Mouse (Mus musculus): ENCODE results near the gene Olfml2b. TPM values are rescaled to one million over a fixed set of nuclear protein-coding genes. Genes with fewer than 3 reads are reported as not detected.

Olfml2b gene
- polyA plus RNA-seq (2014; fragmentation: Nextera tagmentation; extraction: Ambion mirVana): 5.1 and 5.8 TPM in 2 replicates

- H3K27ac ChIP-seq (ENCODE audit: low read depth, low read length): no peak within 1 kb of the TSS
- 15% methylated on average over 51 of the region's 51 CpGs for WGBS
- peak within 1 kb of the TSS; percentile 38 for H3K4me3 ChIP-seq (ENCODE audit: low read depth, low read length)
- ATAC-seq (ENCODE audit: low FRiP score): peak; percentile 99
- no peaks in the 10 kb centered on the region for H3K9me3 ChIP-seq (ENCODE audit: control insufficient read depth, low read length)
- peak within 1 kb of the TSS; percentile 59 for H3K4me2 ChIP-seq
- peak within 1 kb of the TSS; percentile 65 for H3K9ac ChIP-seq (ENCODE audit: low read length)
- H3K36me3 ChIP-seq (ENCODE audit: control insufficient read depth, insufficient read depth, low read length): no peaks in the 10 kb centered on the region
- no peaks in the 10 kb centered on the region; the same call in 1 of the 2 replicates for H3K27me3 ChIP-seq (ENCODE audit: control insufficient read depth, insufficient read depth, low read length)
- H3K4me1 ChIP-seq (ENCODE audit: control insufficient read depth, insufficient read depth, low read length): no peaks in the 10 kb centered on the region
- peak; percentile 96 for DNase-seq (ENCODE audit: low spot score, missing footprints)
These were observed at the start of gene Olfml2b for GRCm38 (mm10) chr1:170644255-170645205. Gene Olfml2b, plus strand, starts transcription at chr1:170644532.

GRCm38 (mm10) chr1:170594575-170594974 lies 49.8 kb upstream of the Olfml2b start:
- Histone ChIP-seq H3K4me3 (ENCODE audit: low read depth, low read length) (no peak overlapping the region), H3K27me3 (ENCODE audit: control insufficient read depth, insufficient read depth, low read length) (peaks cover 3% of the 10 kb centered on the region; the same call in 1 of the 2 replicates), H3K36me3 (ENCODE audit: control insufficient read depth, insufficient read depth, low read length) (no peaks in the 10 kb centered on the region), H3K9me3 (ENCODE audit: control insufficient read depth, low read length) (no peaks in the 10 kb centered on the region), H3K27ac (ENCODE audit: low read depth, low read length) (no peak overlapping the region), H3K4me2 (no peak overlapping the region), H3K4me1 (ENCODE audit: control insufficient read depth, insufficient read depth, low read length) (no peaks in the 10 kb centered on the region), H3K9ac (ENCODE audit: low read length) (no peak overlapping the region)
- 92% methylated on average over 7 of the region's 7 CpGs for WGBS
- no peak for ATAC-seq (ENCODE audit: low FRiP score)
- no peak for DNase-seq (ENCODE audit: low spot score, missing footprints)

- WGBS: 76% methylated on average over 21 of the region's 21 CpGs
- Histone ChIP-seq H3K36me3 (ENCODE audit: control insufficient read depth, insufficient read depth, low read length) (no peaks in the 10 kb centered on the region), H3K9ac (ENCODE audit: low read length) (no peak overlapping the region), H3K9me3 (ENCODE audit: control insufficient read depth, low read length) (no peaks in the 10 kb centered on the region), H3K4me2 (no peak overlapping the region), H3K4me1 (ENCODE audit: control insufficient read depth, insufficient read depth, low read length) (no peaks in the 10 kb centered on the region), H3K27me3 (ENCODE audit: control insufficient read depth, insufficient read depth, low read length) (no peaks in the 10 kb centered on the region), H3K4me3 (ENCODE audit: low read depth, low read length) (no peak overlapping the region), H3K27ac (ENCODE audit: low read depth, low read length) (no peak overlapping the region)
- no peak for ATAC-seq (ENCODE audit: low FRiP score)
- no peak for DNase-seq (ENCODE audit: low spot score, missing footprints)
These were observed 38.9 kb upstream of the Olfml2b start for GRCm38 (mm10) chr1:170605228-170606001.

DNA sequence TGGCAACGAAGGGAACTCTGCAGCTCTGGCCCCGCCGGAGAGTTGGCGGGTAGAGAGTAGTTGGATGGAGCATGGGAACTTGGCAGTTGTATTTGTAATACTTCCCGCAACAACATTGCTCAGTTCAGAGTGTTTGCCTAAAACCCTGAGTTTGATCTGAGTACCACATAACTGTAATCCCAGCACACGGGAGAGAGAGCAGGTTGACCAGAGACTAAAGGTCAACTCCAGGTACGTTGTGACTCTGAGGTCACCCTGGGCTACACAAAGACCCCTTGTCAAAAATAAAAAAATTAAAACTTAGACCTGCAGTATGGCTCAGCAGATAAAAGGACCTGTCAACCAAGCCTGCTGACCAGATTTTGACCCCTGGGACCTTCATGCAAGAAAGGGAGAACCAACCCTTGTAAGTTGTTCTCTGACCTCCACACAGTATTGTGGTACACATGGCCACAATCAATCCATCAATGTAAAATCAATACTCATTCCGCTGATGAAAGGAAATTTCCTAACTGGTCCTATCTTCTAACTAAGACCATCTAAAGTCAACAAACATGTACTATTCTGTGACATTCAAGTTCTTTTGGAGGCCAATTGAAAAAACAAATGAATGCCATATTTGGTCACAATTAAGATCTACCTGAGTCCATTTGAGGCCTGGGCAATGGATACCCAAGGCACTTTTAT lies 37.0 kb upstream of the Olfml2b start:
- H3K4me3 ChIP-seq (ENCODE audit: low read depth, low read length): no peak overlapping the region
- H3K9me3 ChIP-seq (ENCODE audit: control insufficient read depth, low read length): no peaks in the 10 kb centered on the region
- ATAC-seq (ENCODE audit: low FRiP score) (no peak), DNase-seq (ENCODE audit: low spot score, missing footprints) (peak; percentile 44)
- no peak overlapping the region for H3K4me2 ChIP-seq
- H3K4me1 ChIP-seq (ENCODE audit: control insufficient read depth, insufficient read depth, low read length): no peaks in the 10 kb centered on the region
- no peaks in the 10 kb centered on the region for H3K36me3 ChIP-seq (ENCODE audit: control insufficient read depth, insufficient read depth, low read length)
- no peaks in the 10 kb centered on the region for H3K27me3 ChIP-seq (ENCODE audit: control insufficient read depth, insufficient read depth, low read length)
- WGBS: 93% methylated on average over 8 of the region's 8 CpGs
- H3K27ac ChIP-seq (ENCODE audit: low read depth, low read length): no peak overlapping the region
- H3K9ac ChIP-seq (ENCODE audit: low read length): no peak overlapping the region

DNA sequence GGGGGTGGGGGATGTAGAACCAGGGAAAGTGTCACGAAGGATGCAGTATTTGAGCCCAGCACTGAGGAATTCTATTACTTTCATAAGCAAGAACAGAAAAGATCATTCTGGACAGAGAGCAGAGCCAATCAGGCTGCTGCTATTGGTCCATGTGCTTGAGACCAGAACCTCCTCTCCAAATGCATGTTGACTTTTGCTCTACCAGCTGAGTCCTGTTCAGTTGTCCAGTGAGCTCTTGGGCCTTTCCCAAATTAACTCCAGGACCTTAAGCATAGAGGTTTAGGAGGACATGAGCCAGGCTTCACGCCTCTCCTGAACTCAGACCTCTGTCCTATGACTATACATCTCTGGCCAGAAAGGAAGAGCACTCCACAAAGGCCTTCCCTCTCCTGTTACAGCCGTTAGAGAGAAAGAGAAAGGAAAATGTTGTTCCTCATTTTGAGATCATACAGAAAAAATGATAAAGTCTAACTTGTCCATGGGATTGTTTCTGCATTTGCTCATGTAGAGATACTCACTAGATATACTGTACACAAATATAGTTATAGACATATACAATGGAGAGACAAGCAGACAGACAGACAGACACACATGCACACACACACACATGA lies 35.8 kb upstream of the Olfml2b start:
- WGBS: 91% methylated on average over 3 of the region's 3 CpGs
- DNase-seq (ENCODE audit: low spot score, missing footprints): peak; percentile 45
- no peak overlapping the region for H3K4me3 ChIP-seq (ENCODE audit: low read depth, low read length)
- no peaks in the 10 kb centered on the region for H3K9me3 ChIP-seq (ENCODE audit: control insufficient read depth, low read length)
- H3K36me3 ChIP-seq (ENCODE audit: control insufficient read depth, insufficient read depth, low read length): no peaks in the 10 kb centered on the region
- no peak overlapping the region for H3K9ac ChIP-seq (ENCODE audit: low read length)
- H3K27me3 ChIP-seq (ENCODE audit: control insufficient read depth, insufficient read depth, low read length): no peaks in the 10 kb centered on the region
- no peak for ATAC-seq (ENCODE audit: low FRiP score)
- no peak overlapping the region for H3K4me2 ChIP-seq
- H3K27ac ChIP-seq (ENCODE audit: low read depth, low read length): no peak overlapping the region
- no peaks in the 10 kb centered on the region for H3K4me1 ChIP-seq (ENCODE audit: control insufficient read depth, insufficient read depth, low read length)

DNA sequence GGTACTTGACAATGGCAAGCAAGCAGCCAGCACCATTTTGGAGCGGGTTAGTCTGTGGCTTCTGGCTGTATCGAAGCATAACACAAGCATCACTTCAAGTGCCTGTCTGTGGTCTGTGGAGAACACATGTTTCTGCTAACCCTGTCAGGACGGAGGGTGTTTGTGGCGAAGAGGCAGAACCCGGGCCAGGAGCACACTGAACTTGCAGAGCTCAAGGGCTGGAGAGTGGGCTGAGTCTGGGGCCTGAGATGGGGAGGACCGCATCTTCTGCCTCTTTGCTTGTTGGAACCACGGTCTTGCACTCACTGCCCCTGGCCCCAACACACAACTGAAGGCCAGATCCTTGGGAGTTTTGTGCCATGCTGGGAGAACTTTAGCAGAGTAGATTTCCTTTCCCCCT lies 34.5 kb upstream of the Olfml2b start:
- 88% methylated on average over 7 of the region's 7 CpGs for WGBS

GRCm38 (mm10) chr1:170610289-170610688 lies 34.0 kb upstream of the Olfml2b start:
- H3K4me2 ChIP-seq: no peak overlapping the region
- 84% methylated on average over 3 of the region's 3 CpGs for WGBS
- no peaks in the 10 kb centered on the region for H3K36me3 ChIP-seq (ENCODE audit: control insufficient read depth, insufficient read depth, low read length)
- H3K27me3 ChIP-seq (ENCODE audit: control insufficient read depth, insufficient read depth, low read length): no peaks in the 10 kb centered on the region
- no peaks in the 10 kb centered on the region for H3K4me1 ChIP-seq (ENCODE audit: control insufficient read depth, insufficient read depth, low read length)
- no peaks in the 10 kb centered on the region for H3K9me3 ChIP-seq (ENCODE audit: control insufficient read depth, low read length)
- no peak overlapping the region for H3K27ac ChIP-seq (ENCODE audit: low read depth, low read length)
- ATAC-seq (ENCODE audit: low FRiP score) (no peak), DNase-seq (ENCODE audit: low spot score, missing footprints) (no peak)
- H3K4me3 ChIP-seq (ENCODE audit: low read depth, low read length): no peak overlapping the region
- no peak overlapping the region for H3K9ac ChIP-seq (ENCODE audit: low read length)

More for the DNA sequence above, 34.5 kb upstream of the Olfml2b start:
- Histone ChIP-seq H3K27ac (ENCODE audit: low read depth, low read length) (no peak overlapping the region), H3K4me2 (no peak overlapping the region), H3K36me3 (ENCODE audit: control insufficient read depth, insufficient read depth, low read length) (no peaks in the 10 kb centered on the region), H3K4me1 (ENCODE audit: control insufficient read depth, insufficient read depth, low read length) (no peaks in the 10 kb centered on the region), H3K27me3 (ENCODE audit: control insufficient read depth, insufficient read depth, low read length) (no peaks in the 10 kb centered on the region), H3K9me3 (ENCODE audit: control insufficient read depth, low read length) (no peaks in the 10 kb centered on the region), H3K4me3 (ENCODE audit: low read depth, low read length) (no peak overlapping the region), H3K9ac (ENCODE audit: low read length) (no peak overlapping the region)
- no peak for ATAC-seq (ENCODE audit: low FRiP score)
- DNase-seq (ENCODE audit: low spot score, missing footprints): no peak

GRCm38 (mm10) chr1:170610695-170611094 lies 33.6 kb upstream of the Olfml2b start:
- H3K9ac ChIP-seq (ENCODE audit: low read length): no peak overlapping the region
- no peak overlapping the region for H3K4me3 ChIP-seq (ENCODE audit: low read depth, low read length)
- no peaks in the 10 kb centered on the region for H3K36me3 ChIP-seq (ENCODE audit: control insufficient read depth, insufficient read depth, low read length)
- no peaks in the 10 kb centered on the region for H3K27me3 ChIP-seq (ENCODE audit: control insufficient read depth, insufficient read depth, low read length)
- H3K4me1 ChIP-seq (ENCODE audit: control insufficient read depth, insufficient read depth, low read length): no peaks in the 10 kb centered on the region
- H3K9me3 ChIP-seq (ENCODE audit: control insufficient read depth, low read length): no peaks in the 10 kb centered on the region
- ATAC-seq (ENCODE audit: low FRiP score) (no peak), DNase-seq (ENCODE audit: low spot score, missing footprints) (no peak)
- no peak overlapping the region for H3K27ac ChIP-seq (ENCODE audit: low read depth, low read length)
- WGBS: 81% methylated on average over 3 of the region's 3 CpGs
- H3K4me2 ChIP-seq: no peak overlapping the region

All from midbrain, embryonic 11.5 days (tissue).